Mouse (Mus musculus) skeletal muscle tissue, adult 2 months (tissue): ENCODE measurements around the gene Catsperz.

Experiments used
- DNase-seq: peaks from one replicate; pipeline ENCODE4 v3.0.0-alpha.2; 2012; ENCODE audit warnings: low read depth, low spot score

The Catsperz gene

GRCm38 (mm10) chr19:6925307-6925573 lies at the start of gene Catsperz:
Gene Catsperz, minus strand, starts transcription at chr19:6925380.
- no peak for DNase-seq

DNA sequence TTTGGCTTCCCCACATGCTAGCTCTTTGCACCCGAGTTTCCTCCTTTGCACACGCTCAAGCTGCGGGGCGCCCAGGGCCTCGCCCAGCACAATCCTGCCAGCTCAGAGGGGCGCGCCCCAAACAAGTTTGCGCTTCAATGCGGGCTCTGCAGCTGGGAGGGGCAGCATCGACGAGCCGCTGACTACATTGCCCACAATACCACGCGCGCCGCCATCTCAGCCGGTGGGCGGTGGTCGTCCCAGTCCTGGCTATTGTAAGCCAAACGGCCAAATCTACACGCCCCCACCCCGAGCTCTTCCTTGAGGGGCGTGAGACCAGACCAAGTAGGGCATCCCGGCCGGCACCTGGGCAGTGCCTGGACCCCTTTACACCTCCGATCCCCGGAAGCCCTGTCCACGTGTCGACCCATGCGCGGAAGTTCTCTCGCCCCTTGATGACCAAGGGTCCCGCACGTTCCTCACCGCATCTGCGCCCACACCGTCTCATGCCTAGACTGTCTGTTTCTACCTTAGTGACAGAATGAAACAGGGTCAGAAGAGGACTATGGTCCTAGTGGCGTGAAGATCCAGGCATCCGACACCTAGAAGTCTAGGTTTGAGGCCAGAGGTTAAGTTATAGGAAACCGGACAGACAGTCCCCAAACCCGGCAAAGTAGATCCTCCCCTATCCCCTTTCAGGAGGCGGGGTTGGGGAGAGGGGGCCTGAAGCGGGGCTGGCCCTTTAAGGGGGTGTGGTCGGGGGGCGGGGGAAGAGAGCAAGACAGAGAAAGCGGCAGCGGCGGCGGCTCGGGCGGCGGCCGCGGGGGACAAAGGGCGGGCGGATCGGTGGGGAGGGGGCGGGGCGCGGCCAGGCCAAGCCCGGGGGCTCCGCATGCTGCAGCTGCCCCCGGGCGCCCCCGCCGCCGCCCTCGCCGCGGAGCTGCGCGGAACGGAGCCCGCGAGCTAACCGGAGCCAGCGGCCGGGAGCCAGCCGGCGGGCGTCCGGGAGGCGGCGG lies 49.3 kb upstream of the Catsperz start, which contains the start of gene Ppp1r14b:
Gene Ppp1r14b, plus strand, starts transcription at position 758 of the 995 bp plus-strand sequence.
- peak; percentile 69 for DNase-seq

GRCm38 (mm10) chr19:6973581-6974190 lies 48.5 kb upstream of the Catsperz start:
- DNase-seq, result no peak

- DNase-seq, result no peak
Observed at GRCm38 (mm10) chr19:6972247-6972917, 47.2 kb upstream of the Catsperz start.

DNA sequence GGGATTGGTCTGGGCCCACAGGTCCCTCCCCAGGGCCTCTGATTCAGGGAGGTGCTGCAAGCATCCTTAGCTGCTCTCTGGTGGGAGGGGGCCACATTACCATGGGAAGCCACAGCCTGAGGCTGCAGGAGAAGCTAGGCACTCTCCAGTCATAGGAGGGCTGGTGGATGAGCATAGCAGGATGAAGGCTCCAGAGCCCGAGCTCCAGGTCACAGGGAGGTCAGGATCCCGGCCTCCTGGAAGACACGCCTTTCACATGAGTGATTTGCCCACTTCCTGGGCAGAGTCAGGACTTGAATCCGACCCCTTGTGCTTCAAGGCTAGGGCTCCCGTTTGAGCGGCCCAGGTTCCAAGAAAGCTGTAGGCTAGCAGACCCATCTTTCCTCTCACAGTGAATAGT lies 46.5 kb upstream of the Catsperz start:
- DNase-seq, result no peak

- DNase-seq, result no peak
Observed at GRCm38 (mm10) chr19:6970460-6971085, 45.4 kb upstream of the Catsperz start.

DNA sequence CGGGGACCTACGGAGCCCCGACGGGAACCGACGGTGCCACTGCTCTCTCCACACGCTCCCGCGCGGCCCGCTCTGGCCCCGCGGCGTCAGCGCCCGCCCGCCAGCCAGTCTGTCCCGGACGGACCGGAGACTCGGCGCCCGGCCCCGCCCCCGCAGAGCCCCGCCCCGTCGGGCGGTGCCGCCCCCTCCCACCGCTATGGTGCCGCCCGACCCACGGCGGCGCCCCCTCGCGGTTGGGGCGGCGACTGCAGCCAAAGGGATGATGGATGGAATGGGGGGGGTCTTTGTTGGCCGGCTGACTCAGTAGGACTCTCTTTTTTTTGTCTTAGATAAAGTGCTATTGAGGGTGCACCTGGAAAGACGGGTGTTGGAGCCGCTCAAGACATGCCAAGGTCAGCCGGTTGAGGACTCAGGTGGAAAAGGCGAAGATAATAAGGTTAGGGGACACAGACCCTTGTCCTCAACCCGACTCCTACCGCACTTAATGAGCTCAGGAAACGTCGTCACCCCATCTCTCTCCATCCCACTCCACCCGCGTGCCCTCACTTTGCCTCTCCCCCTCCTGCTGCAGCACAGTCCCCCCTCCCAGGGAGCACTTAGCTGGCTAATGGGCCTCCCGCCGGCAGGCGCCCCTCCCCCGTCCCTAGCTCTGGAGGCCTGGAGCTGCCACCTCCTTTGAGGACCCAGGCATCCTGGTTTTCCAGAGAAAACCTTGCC lies 44.6 kb upstream of the Catsperz start:
- no peak for DNase-seq

GRCm38 (mm10) chr19:6969291-6969664 lies 44.1 kb upstream of the Catsperz start:
- DNase-seq, result no peak

DNA sequence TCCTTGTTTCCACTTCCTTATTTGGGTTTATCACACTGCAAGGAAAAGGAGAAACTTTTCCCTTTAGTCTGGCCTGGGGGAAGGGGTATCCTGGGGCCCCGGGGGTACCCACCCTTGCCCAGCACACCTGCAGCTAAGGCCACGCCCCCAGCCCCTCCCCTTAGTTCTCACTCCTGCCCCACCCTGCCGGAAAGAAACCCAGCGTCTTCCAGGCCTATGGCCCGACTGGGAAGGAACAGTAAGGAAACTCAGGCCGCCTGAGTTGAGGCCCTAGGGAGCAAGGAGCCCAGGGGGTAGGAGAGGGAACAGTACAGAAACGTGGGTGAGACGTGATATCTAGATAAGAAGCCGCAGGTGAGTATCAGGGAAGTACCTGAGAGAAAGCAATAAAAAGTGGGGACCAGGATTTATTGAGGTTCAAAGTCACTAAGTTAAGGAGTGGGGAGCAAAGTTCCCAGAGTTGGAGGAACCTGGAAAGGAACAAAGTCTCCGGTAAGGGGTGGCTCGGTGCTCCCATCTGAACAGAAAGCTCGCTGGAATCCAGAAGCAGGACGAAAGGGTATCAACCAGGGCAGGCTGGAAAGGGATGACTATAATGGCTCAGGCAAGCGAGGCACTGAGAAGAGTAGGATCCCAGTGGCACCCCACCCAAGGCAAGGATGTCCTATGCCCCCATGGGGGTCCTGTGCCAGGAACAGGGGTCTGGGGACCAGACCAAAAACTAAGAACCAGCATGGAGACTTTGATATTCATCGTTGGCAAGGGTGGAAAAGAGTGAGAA lies 43.5 kb upstream of the Catsperz start:
- DNase-seq, result no peak

DNA sequence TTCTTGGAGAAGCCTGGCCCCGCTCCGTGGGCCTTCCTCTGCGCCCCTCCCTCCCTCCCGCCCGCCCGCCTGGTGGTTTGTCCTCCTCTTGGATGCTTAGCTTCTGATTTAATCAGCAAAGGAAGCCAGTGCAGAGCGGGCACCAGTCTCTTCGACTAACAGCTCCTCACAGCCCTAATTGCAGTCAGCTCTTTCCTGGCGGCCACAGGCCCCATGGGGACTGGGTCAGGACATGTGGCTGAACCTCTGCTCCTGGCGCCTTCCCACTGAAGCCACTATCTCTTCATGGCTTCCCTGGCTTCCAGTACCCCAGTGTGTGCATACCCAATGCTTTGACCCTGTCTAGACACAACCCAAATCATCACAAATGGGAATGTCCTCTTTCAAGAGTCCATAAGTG lies 31.3 kb upstream of the Catsperz start:
- no peak for DNase-seq

DNA sequence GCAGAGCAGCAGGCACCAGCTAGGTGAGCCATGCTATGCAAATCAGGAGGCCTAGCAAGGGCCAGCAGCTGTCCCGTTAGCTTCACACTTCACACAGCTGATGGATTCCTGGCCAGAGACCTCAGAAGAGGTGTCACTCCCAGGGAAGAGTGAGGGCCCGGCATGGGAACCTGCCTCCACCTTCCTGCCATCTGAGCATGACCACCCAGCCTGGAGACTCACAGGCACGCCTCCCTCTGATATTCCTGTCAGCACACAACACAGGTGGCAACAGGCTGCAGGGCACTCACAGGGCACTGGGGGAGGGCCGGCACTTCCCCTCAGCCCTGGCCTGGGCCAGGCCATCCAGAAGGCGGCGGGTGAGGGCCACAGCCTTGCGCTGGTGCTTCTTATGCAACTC lies 30.2 kb upstream of the Catsperz start:
- DNase-seq, result no peak

GRCm38 (mm10) chr19:6954046-6954445 lies 28.9 kb upstream of the Catsperz start:
- DNase-seq, result no peak

GRCm38 (mm10) chr19:6952712-6953037 lies 27.5 kb upstream of the Catsperz start:
- no peak for DNase-seq

DNA sequence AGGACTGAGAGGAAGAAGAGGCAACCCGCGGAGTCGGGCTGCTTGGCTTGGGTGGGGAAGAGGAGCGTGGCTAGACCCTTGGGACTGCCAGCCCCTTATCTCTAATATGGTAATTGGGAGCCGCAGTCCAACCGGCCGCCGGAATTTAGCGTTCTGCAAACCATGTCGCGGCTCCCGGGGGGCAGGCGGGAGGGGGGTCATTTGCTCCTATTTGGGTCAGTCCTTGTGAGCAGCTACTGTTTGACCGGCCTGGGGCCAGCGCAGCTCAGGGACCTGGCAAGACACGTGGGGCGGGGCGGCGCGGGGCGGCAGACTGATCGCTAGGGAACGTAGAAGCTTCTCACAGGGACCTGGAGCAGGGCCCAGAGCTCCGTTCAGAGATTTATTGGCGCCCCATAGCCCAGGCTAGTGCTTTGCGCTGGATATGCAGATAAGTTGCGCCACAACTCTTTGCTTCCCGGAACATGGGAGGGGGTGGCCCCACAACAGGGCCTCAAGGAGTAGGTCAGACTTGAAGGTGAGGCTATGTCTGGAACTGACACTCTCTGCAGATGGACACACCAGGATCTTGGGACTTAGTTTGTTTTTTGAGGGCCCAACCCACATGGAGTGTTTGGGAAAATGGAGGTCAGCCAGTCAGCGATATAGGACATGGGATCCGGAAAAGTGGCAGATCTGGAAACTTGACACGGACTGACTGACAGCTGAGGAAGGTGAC lies 27.0 kb upstream of the Catsperz start:
- DNase-seq, result peak; percentile 87

DNA sequence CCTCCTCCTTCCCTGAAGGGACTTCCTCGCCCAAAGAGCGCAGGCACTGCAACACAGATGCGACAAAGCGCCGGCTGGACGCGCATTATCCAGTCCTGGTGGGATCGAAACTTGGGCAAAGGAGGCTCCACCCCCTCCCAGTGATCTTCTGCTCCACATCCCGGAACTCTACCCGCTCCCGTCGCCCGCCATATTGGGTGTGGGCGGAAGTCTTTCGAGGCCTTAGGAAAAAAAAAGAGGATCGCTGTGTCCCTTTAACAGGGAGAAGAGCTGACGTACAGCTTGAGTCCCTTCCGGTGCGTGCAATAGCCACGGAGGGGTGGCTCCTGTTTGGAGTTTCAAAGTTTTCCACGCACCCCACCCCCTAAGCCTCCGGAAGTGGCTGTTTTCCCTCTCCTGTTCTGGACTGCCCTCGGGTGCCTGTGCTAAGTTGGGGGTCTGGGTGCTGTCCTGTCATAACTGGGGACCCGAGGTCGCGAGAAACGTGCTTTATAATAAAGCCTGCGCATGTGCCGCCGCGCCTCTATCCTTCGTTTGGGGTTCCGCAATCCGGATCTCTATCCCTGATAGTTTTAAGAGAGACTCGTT lies 26.3 kb upstream of the Catsperz start:
- DNase-seq, result peak; percentile 94

DNA sequence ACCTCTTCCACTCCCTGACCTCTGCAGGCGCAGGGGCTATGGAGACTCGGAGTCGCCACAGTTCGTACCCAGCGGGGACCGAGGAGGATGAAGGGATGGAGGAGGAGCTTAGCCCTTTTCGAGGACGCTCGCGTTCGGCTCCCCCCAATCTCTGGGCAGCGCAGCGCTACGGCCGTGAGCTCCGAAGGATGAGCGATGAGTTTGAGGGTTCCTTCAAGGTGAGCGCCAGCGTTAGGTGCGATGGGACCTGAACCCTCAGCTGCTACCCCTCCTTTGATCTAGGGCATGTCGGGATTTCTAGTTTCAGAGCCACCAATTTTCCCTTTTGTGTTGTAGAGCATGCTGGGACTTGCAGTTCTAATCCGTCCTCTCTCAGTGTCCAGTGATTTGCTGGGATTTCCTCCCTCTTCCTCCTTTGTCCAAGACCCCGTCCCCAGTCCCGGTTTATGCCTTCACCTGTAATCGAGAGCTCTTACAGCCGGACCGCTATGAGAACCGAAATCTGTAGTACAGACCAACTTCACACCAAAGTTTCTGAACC lies 25.5 kb upstream of the Catsperz start:
- peak; percentile 51 for DNase-seq

GRCm38 (mm10) chr19:6949951-6950350 lies 24.8 kb upstream of the Catsperz start:
- DNase-seq, result no peak

GRCm38 (mm10) chr19:6949532-6949931 lies 24.4 kb upstream of the Catsperz start:
- DNase-seq, result no peak

DNA sequence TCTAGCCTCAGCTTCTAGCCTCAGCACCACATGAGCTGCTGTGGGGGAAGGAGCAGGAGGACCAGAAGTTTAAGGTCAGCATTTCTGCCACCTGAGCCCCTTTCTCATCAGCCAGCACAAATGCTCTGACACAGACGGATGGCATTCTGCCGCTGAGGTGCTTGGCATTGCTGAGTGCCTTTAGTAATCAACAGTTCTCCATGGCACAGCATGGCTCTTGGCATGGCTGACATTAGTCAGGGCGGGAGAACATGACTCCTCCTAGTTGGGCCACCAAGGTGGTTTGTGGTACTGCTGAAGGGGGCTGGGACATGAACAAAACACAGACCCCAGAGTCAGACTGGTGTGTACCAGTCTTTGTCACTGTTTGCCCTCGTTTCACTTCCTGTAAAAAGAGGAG lies 23.0 kb upstream of the Catsperz start:
- DNase-seq, result no peak
